Mouse (Mus musculus): ENCODE results near the gene Gm28729.
A peak's percentile ranks its signal among the peaks of the same experiment; 100 is the strongest.
"Not testable (repeated sequence)": the region's sequence is repeated elsewhere in the genome, so short reads cannot be mapped to it uniquely, and the experiment has no call there.

The Gm28729 gene

GRCm38 (mm10) chr9:96517429-96517828 lies 7.6 kb downstream of the Gm28729 start:
- DNase-seq: no peak

- DNase-seq: no peak
These were observed 8.3 kb downstream of the Gm28729 start for GRCm38 (mm10) chr9:96516806-96517205.

GRCm38 (mm10) chr9:96515737-96516136 lies 9.3 kb downstream of the Gm28729 start:
- DNase-seq: no peak

GRCm38 (mm10) chr9:96514278-96514677 lies 10.8 kb downstream of the Gm28729 start:
- no peak for DNase-seq

- DNase-seq: no peak
These were observed 19.0 kb downstream of the Gm28729 start for GRCm38 (mm10) chr9:96506011-96506498.

GRCm38 (mm10) chr9:96505156-96505555 lies 19.9 kb downstream of the Gm28729 start:
- no peak for DNase-seq

GRCm38 (mm10) chr9:96504116-96504895 lies 20.8 kb downstream of the Gm28729 start:
- no peak for DNase-seq

- DNase-seq: no peak
These were observed 22.0 kb downstream of the Gm28729 start for GRCm38 (mm10) chr9:96502856-96503610.

- DNase-seq: no peak
These were observed 23.8 kb downstream of the Gm28729 start for GRCm38 (mm10) chr9:96501217-96501616.

- no peak for DNase-seq
These were observed 31.9 kb downstream of the Gm28729 start for GRCm38 (mm10) chr9:96493212-96493611.

- DNase-seq: peak; percentile 83
These were observed 33.3 kb downstream of the Gm28729 start for GRCm38 (mm10) chr9:96491810-96492209.

GRCm38 (mm10) chr9:96487869-96488268 lies 37.2 kb downstream of the Gm28729 start:
- DNase-seq: peak; percentile 65

- DNase-seq: no peak
These were observed 41.4 kb downstream of the Gm28729 start for GRCm38 (mm10) chr9:96483648-96484047.

GRCm38 (mm10) chr9:96483028-96483427 lies 42.0 kb downstream of the Gm28729 start:
- no peak for DNase-seq

- DNase-seq: peak; percentile 100
These were observed 46.8 kb downstream of the Gm28729 start, which contains the start of gene Rnf7 for GRCm38 (mm10) chr9:96478071-96478888. Rnf7 (minus strand) TSS chr9:96478675.

GRCm38 (mm10) chr9:96472356-96472755 lies 52.7 kb downstream of the Gm28729 start:
- no peak for DNase-seq

- DNase-seq: not testable (repeated sequence)
These were observed 53.4 kb downstream of the Gm28729 start for GRCm38 (mm10) chr9:96471681-96472080.

GRCm38 (mm10) chr9:96470266-96470974 lies 54.6 kb downstream of the Gm28729 start:
- DNase-seq: no peak

- DNase-seq: peak; percentile 77
These were observed 55.4 kb downstream of the Gm28729 start for GRCm38 (mm10) chr9:96469556-96470265.

GRCm38 (mm10) chr9:96463708-96464107 lies 61.4 kb downstream of the Gm28729 start:
- peak; percentile 90 for DNase-seq

- no peak for DNase-seq
These were observed 63.5 kb downstream of the Gm28729 start for GRCm38 (mm10) chr9:96461607-96462006.

Data from heart, adult 11 months (tissue).